Mouse (Mus musculus): ENCODE results near the gene Dpf2.

Dpf2 gene

GRCm38 (mm10) chr19:5856604-5857003 is 56.2 kb downstream of the Dpf2 start:
- no peak for DNase-seq

GRCm38 (mm10) chr19:5852035-5852722 is 60.6 kb downstream of the Dpf2 start:
- no peak for DNase-seq

- DNase-seq = no peak
Measured at GRCm38 (mm10) chr19:5851481-5851971, 61.3 kb downstream of the Dpf2 start.

- DNase-seq = no peak
Measured at GRCm38 (mm10) chr19:5850860-5851259, 62.0 kb downstream of the Dpf2 start.

GRCm38 (mm10) chr19:5849843-5850527 is 62.8 kb downstream of the Dpf2 start:
- peak; percentile 94 to 97 for DNase-seq

- DNase-seq = no peak
Measured at GRCm38 (mm10) chr19:5848826-5849672, 63.8 kb downstream of the Dpf2 start.

GRCm38 (mm10) chr19:5848032-5848825 is 64.6 kb downstream of the Dpf2 start:
- peak; percentile 73 to 76 for DNase-seq

- peak in 1 of 2 experiments; percentile 73 for DNase-seq
Measured at GRCm38 (mm10) chr19:5847306-5847796, 65.5 kb downstream of the Dpf2 start.

GRCm38 (mm10) chr19:5846557-5847305 is 66.1 kb downstream of the Dpf2 start:
- DNase-seq = peak; percentile 85 to 93

All from kidney, adult 8-10 months (tissue).